Mouse (Mus musculus): ENCODE results near the gene 2010111I01Rik. TPM values are rescaled to one million over a fixed set of nuclear protein-coding genes. Genes with fewer than 3 reads are reported as not detected.

The 2010111I01Rik gene
- polyA plus RNA-seq, 1 experiment from 2014 or later: 23.5 TPM

GRCm38 (mm10) chr13:62949560-62950188, 15.0 kb upstream of the 2010111I01Rik start:
- WGBS: 22% methylated on average over 4 of the region's 4 CpGs
- Histone ChIP-seq H3K36me3 (ENCODE audit: control insufficient read depth, insufficient read depth, low read length) (no peaks in the 10 kb centered on the region), H3K9ac (ENCODE audit: low read length) (no peak overlapping the region), H3K4me2 (ENCODE audit: low read length) (no peak overlapping the region), H3K27me3 (replicated peaks; ENCODE audit: control insufficient read depth, insufficient read depth, low read length) (no peaks in the 10 kb centered on the region), H3K27ac (ENCODE audit: low read depth, low read length) (no peak overlapping the region), H3K4me3 (ENCODE audit: low read depth, low read length) (no peak overlapping the region), H3K9me3 (replicated peaks; ENCODE audit: control insufficient read depth, low read length) (no peaks in the 10 kb centered on the region), H3K4me1 (ENCODE audit: control insufficient read depth, insufficient read depth, low read length) (no peaks in the 10 kb centered on the region)
- peak; percentile 50 for DNase-seq (ENCODE audit: low spot score)
- 0 out of 2 replicates have a peak, but pooled peaks have one; percentile 20 for ATAC-seq

- ATAC-seq (no peak), DNase-seq (ENCODE audit: low spot score) (no peak)
- 81% methylated on average over 1 of the region's 1 CpGs for WGBS
- Histone ChIP-seq H3K9ac (ENCODE audit: low read length) (no peak overlapping the region), H3K4me3 (ENCODE audit: low read depth, low read length) (no peak overlapping the region), H3K4me2 (ENCODE audit: low read length) (no peak overlapping the region), H3K27ac (ENCODE audit: low read depth, low read length) (no peak overlapping the region), H3K27me3 (replicated peaks; ENCODE audit: control insufficient read depth, insufficient read depth, low read length) (no peaks in the 10 kb centered on the region), H3K4me1 (ENCODE audit: control insufficient read depth, insufficient read depth, low read length) (no peaks in the 10 kb centered on the region), H3K9me3 (replicated peaks; ENCODE audit: control insufficient read depth, low read length) (no peaks in the 10 kb centered on the region), H3K36me3 (ENCODE audit: control insufficient read depth, insufficient read depth, low read length) (no peaks in the 10 kb centered on the region)
Observed at GRCm38 (mm10) chr13:62951606-62952005, 13.1 kb upstream of the 2010111I01Rik start.

DNA sequence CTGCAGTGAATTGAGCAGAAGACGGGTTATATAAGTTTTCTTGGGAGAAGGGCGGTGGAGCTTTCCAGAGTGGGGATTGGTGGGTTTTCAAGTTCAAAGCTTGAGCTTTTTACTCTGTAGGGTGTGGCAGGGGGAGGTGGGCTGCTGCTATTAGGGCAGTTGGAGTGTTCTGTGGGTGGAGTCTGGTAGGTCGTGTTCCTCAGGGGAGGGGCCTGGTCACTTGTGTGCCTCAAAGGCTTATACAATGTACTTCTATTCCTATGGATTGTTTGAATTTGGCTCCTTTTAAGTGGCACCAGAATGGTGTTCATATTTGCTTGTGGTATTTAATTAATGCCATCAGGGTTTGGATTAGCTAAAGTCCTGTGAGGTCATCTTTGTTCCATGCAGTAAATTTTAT, 12.6 kb upstream of the 2010111I01Rik start:
- Histone ChIP-seq H3K27me3 (replicated peaks; ENCODE audit: control insufficient read depth, insufficient read depth, low read length) (no peaks in the 10 kb centered on the region), H3K4me2 (ENCODE audit: low read length) (no peak overlapping the region), H3K27ac (ENCODE audit: low read depth, low read length) (no peak overlapping the region), H3K9ac (ENCODE audit: low read length) (no peak overlapping the region), H3K9me3 (replicated peaks; ENCODE audit: control insufficient read depth, low read length) (no peaks in the 10 kb centered on the region), H3K4me1 (ENCODE audit: control insufficient read depth, insufficient read depth, low read length) (no peaks in the 10 kb centered on the region), H3K4me3 (ENCODE audit: low read depth, low read length) (no peak overlapping the region), H3K36me3 (ENCODE audit: control insufficient read depth, insufficient read depth, low read length) (no peaks in the 10 kb centered on the region)
- DNase-seq (ENCODE audit: low spot score) (no peak), ATAC-seq (no peak)
- WGBS: 69% methylated on average over 3 of the region's 3 CpGs

GRCm38 (mm10) chr13:62952624-62953023, 12.1 kb upstream of the 2010111I01Rik start:
- 82% methylated on average over 3 of the region's 3 CpGs for WGBS
- H3K4me1 ChIP-seq (ENCODE audit: control insufficient read depth, insufficient read depth, low read length): no peaks in the 10 kb centered on the region
- ATAC-seq (no peak), DNase-seq (ENCODE audit: low spot score) (no peak)
- H3K27me3 ChIP-seq (replicated peaks; ENCODE audit: control insufficient read depth, insufficient read depth, low read length): no peaks in the 10 kb centered on the region
- H3K4me2 ChIP-seq (ENCODE audit: low read length): no peak overlapping the region
- H3K9ac ChIP-seq (ENCODE audit: low read length): no peak overlapping the region
- H3K9me3 ChIP-seq (replicated peaks; ENCODE audit: control insufficient read depth, low read length): no peaks in the 10 kb centered on the region
- no peak overlapping the region for H3K27ac ChIP-seq (ENCODE audit: low read depth, low read length)
- H3K4me3 ChIP-seq (ENCODE audit: low read depth, low read length): no peak overlapping the region
- no peaks in the 10 kb centered on the region for H3K36me3 ChIP-seq (ENCODE audit: control insufficient read depth, insufficient read depth, low read length)

- Histone ChIP-seq H3K9me3 (replicated peaks; ENCODE audit: control insufficient read depth, low read length) (no peaks in the 10 kb centered on the region), H3K4me2 (ENCODE audit: low read length) (no peak overlapping the region), H3K36me3 (ENCODE audit: control insufficient read depth, insufficient read depth, low read length) (no peaks in the 10 kb centered on the region), H3K27me3 (replicated peaks; ENCODE audit: control insufficient read depth, insufficient read depth, low read length) (no peaks in the 10 kb centered on the region), H3K27ac (ENCODE audit: low read depth, low read length) (no peak overlapping the region), H3K4me1 (ENCODE audit: control insufficient read depth, insufficient read depth, low read length) (no peaks in the 10 kb centered on the region), H3K9ac (ENCODE audit: low read length) (no peak overlapping the region), H3K4me3 (ENCODE audit: low read depth, low read length) (no peak overlapping the region)
- DNase-seq (ENCODE audit: low spot score): no peak
- WGBS: 84% methylated on average over 6 of the region's 6 CpGs
- no peak for ATAC-seq
Observed at GRCm38 (mm10) chr13:62955997-62956396, 8.7 kb upstream of the 2010111I01Rik start.

DNA sequence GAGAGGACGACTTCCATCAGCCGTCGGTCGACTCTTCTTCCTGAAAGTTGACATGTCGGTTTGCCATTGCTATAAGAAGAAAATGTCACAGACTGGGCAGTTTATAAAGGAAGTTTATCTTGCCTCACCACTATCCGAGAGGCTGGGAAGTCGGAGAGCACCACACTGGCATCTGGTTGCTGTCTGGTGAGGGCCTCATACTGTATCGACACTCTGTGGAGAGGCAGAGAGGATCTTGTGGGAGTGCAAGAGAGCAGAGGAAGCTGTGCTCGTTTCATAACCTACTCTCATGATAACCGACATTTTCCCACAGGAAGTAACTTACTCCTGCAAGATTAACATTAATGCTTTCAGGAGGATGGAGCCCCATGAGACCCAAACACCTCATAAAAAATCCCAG, 7.9 kb upstream of the 2010111I01Rik start:
- H3K9me3 ChIP-seq (replicated peaks; ENCODE audit: control insufficient read depth, low read length): no peaks in the 10 kb centered on the region
- no peak overlapping the region for H3K4me2 ChIP-seq (ENCODE audit: low read length)
- ATAC-seq (no peak), DNase-seq (ENCODE audit: low spot score) (no peak)
- H3K27me3 ChIP-seq (replicated peaks; ENCODE audit: control insufficient read depth, insufficient read depth, low read length): no peaks in the 10 kb centered on the region
- no peaks in the 10 kb centered on the region for H3K4me1 ChIP-seq (ENCODE audit: control insufficient read depth, insufficient read depth, low read length)
- no peak overlapping the region for H3K27ac ChIP-seq (ENCODE audit: low read depth, low read length)
- 92% methylated on average over 10 of the region's 10 CpGs for WGBS
- H3K36me3 ChIP-seq (ENCODE audit: control insufficient read depth, insufficient read depth, low read length): no peaks in the 10 kb centered on the region
- H3K9ac ChIP-seq (ENCODE audit: low read length): no peak overlapping the region
- no peak overlapping the region for H3K4me3 ChIP-seq (ENCODE audit: low read depth, low read length)

- H3K4me3 ChIP-seq (ENCODE audit: low read depth, low read length): no peak overlapping the region
- no peak for ATAC-seq
- no peaks in the 10 kb centered on the region for H3K9me3 ChIP-seq (replicated peaks; ENCODE audit: control insufficient read depth, low read length)
- DNase-seq (ENCODE audit: low spot score): no peak
- peaks cover 6% of the 10 kb centered on the region; the same call in 1 of the 2 replicates for H3K4me1 ChIP-seq (ENCODE audit: control insufficient read depth, insufficient read depth, low read length)
- no peak overlapping the region for H3K27ac ChIP-seq (ENCODE audit: low read depth, low read length)
- no peak overlapping the region for H3K9ac ChIP-seq (ENCODE audit: low read length)
- H3K27me3 ChIP-seq (replicated peaks; ENCODE audit: control insufficient read depth, insufficient read depth, low read length): no peaks in the 10 kb centered on the region
- WGBS: 94% methylated on average over 2 of the region's 2 CpGs
- no peaks in the 10 kb centered on the region for H3K36me3 ChIP-seq (ENCODE audit: control insufficient read depth, insufficient read depth, low read length)
- H3K4me2 ChIP-seq (ENCODE audit: low read length): no peak overlapping the region
Observed at GRCm38 (mm10) chr13:62963358-62963757, 1.3 kb upstream of the 2010111I01Rik start.

GRCm38 (mm10) chr13:62968223-62968622, 3.5 kb downstream of the 2010111I01Rik start:
- H3K9ac ChIP-seq (ENCODE audit: low read length): no peak overlapping the region
- no peaks in the 10 kb centered on the region for H3K27me3 ChIP-seq (replicated peaks; ENCODE audit: control insufficient read depth, insufficient read depth, low read length)
- DNase-seq (ENCODE audit: low spot score): no peak
- no peak overlapping the region for H3K4me2 ChIP-seq (ENCODE audit: low read length)
- no peaks in the 10 kb centered on the region for H3K36me3 ChIP-seq (ENCODE audit: control insufficient read depth, insufficient read depth, low read length)
- no peak overlapping the region for H3K27ac ChIP-seq (ENCODE audit: low read depth, low read length)
- H3K9me3 ChIP-seq (replicated peaks; ENCODE audit: control insufficient read depth, low read length): no peaks in the 10 kb centered on the region
- WGBS: 92% methylated on average over 12 of the region's 12 CpGs
- no peak overlapping the region for H3K4me3 ChIP-seq (ENCODE audit: low read depth, low read length)
- ATAC-seq: no peak
- H3K4me1 ChIP-seq (ENCODE audit: control insufficient read depth, insufficient read depth, low read length): peaks cover 6% of the 10 kb centered on the region; the same call in 1 of the 2 replicates

DNA sequence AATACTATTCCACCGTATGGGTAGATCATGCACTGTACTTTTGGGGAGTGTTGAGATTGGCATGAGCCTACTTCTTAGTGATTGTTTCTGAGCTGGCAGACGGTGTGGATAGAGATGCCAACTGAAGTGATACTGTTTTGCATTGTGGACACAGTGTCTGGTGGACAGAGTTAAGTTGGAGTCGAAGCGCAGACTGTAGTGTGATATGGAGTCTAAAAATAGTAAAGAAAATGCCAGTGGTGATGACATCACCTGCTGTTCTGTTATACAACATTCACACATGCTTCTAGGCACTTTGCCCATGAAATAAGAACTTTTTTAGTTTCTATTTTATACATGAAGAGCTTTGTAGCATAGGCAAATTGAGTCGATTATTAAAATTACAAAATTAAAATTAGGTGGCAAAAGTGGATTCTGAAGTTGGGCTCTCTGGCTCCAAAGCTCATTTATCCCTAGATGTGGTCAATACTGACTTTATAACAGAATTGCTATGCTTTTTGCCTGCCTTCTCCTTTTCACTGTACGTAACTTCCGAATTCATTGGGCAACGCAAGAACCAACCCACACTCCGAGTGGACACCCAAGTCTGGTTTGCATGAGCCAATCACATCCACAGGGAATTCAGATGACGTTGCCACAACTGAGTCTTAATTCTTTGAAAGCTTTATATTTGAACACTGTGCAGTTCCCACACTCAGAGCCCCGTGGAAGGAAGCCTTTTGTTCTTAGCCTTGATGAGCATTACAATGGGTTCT, 6.0 kb downstream of the 2010111I01Rik start:
- Histone ChIP-seq H3K4me3 (ENCODE audit: low read depth, low read length) (no peak overlapping the region), H3K4me2 (ENCODE audit: low read length) (no peak overlapping the region), H3K4me1 (ENCODE audit: control insufficient read depth, insufficient read depth, low read length) (peaks cover under 1% of the 10 kb centered on the region; the same call in 1 of the 2 replicates), H3K9ac (ENCODE audit: low read length) (no peak overlapping the region), H3K27me3 (replicated peaks; ENCODE audit: control insufficient read depth, insufficient read depth, low read length) (no peaks in the 10 kb centered on the region), H3K27ac (ENCODE audit: low read depth, low read length) (no peak overlapping the region), H3K9me3 (replicated peaks; ENCODE audit: control insufficient read depth, low read length) (no peaks in the 10 kb centered on the region), H3K36me3 (ENCODE audit: control insufficient read depth, insufficient read depth, low read length) (no peaks in the 10 kb centered on the region)
- 78% methylated on average over 11 of the region's 11 CpGs for WGBS
- DNase-seq (ENCODE audit: low spot score) (no peak), ATAC-seq (no peak)

Measured in forebrain, embryonic 14.5 days (tissue).